10 mouse cellular contexts compared by ENCODE assay signal in genomic region chr14:22185452-22185851, GRCm38 (mm10).
"Had no signal": no experiment of that assay in that cellular context is flagged by ENCODE, and none has a peak within 500 bp of the region (broad histone marks: within the 10 kb centered on the region; RNA-seq: fewer than 3 reads in every experiment).

No protein-coding gene starts in this region.

- DNase-seq: lung, adult 18-20 months; lung, embryonic 14.5 days; lung, postnatal 10 days; lung, postnatal 4 days; midbrain, embryonic 14.5 days; right cerebral cortex, postnatal 14 days; spleen, adult 18-20 months; thymus, adult 18-20 months; thymus, postnatal 14 days; thymus, postnatal 36 days had no signal
